Mouse (Mus musculus): ENCODE measurements around the gene Hmgn2. TPM values are rescaled to one million over a fixed set of nuclear protein-coding genes. Genes with fewer than 3 reads are reported as not detected.
"Not testable (repeated sequence)": the region's sequence is repeated elsewhere in the genome, so short reads cannot be mapped to it uniquely, and the experiment has no call there.

The Hmgn2 gene
- polyA plus RNA-seq, 1 experiment from 2014 or later = 1,670 TPM

DNA sequence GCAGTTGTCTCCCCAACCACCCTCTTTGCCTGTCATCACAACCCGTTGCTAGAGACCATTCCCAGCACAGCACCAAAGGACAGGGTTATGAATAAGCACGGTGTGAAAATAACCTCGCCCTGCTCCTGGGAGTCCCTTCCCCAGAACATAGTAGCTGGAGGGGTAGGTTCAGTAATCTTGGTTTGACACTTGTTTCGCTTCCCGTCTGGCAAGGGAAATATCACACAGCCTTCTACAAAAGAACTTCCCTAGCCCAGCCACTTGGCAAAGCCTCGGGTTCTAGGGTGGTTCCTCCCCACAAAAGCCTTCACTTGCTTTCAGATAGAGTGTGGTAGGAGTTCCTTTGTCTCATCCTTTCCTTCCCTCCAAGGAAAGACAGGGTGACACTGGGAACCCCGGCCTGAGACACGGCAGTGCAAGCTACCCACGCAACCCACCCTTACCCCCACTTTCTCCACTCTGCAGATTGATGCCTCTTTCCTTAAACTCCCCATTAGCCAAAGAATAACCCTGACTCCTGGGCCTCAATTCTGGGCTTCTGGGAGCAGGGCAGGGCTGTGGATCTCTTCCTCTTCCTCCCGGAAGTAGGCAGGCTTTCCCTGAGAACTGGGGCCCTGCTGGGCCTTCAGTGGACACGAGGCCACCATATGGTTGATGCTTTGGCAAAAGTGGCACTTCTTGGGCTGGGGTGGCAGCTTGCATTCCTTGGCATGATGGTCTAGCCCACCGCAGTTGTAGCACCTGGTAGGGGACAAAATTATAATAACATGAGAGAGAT, 37.3 kb upstream of the Hmgn2 start:
- Histone ChIP-seq H3K4me2 (ENCODE audit: low read depth, low read length) (no peak overlapping the region), H3K27me3 (replicated peaks; ENCODE audit: control insufficient read depth, insufficient read depth, low read length) (no peaks in the 10 kb centered on the region), H3K9ac (ENCODE audit: low read depth, low read length) (no peak overlapping the region), H3K36me3 (ENCODE audit: control insufficient read depth, insufficient read depth, low read length) (no peaks in the 10 kb centered on the region), H3K27ac (ENCODE audit: low read length) (no peak overlapping the region), H3K4me1 (ENCODE audit: control insufficient read depth, insufficient read depth, low read length) (no peaks in the 10 kb centered on the region), H3K9me3 (ENCODE audit: control insufficient read depth, low read length) (no peaks in the 10 kb centered on the region), H3K4me3 (ENCODE audit: low read length) (no peak overlapping the region)
- no peak for ATAC-seq
- WGBS = 83% methylated on average over 12 of the region's 12 CpGs

DNA sequence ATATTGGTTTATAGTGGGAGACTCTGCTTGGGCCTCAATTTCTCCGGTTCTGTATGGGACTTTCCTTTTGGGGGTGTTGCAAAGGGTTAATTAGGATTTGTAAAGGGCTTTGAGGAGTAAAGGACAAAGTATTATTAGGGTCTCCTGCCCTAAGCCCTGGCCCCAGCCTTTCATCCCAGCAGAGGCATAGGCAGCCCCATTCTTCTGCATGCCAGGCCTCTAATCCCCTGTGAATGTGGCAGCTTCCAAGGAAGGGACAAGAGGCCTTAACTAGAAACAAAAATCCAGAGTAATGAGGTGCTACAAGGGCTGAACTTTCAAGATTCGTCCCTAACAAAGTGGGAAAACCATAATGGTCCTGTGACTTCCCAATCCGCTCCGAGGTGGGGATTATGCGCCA, 34.5 kb upstream of the Hmgn2 start:
- no peaks in the 10 kb centered on the region for H3K9me3 ChIP-seq (ENCODE audit: control insufficient read depth, low read length)
- H3K4me1 ChIP-seq (ENCODE audit: control insufficient read depth, insufficient read depth, low read length) = peaks cover 5% of the 10 kb centered on the region
- 69% methylated on average over 5 of the region's 5 CpGs for WGBS
- ATAC-seq = no peak
- H3K27ac ChIP-seq (ENCODE audit: low read length) = no peak overlapping the region
- no peak overlapping the region for H3K4me2 ChIP-seq (ENCODE audit: low read depth, low read length)
- no peak overlapping the region for H3K4me3 ChIP-seq (ENCODE audit: low read length)
- H3K36me3 ChIP-seq (ENCODE audit: control insufficient read depth, insufficient read depth, low read length) = no peaks in the 10 kb centered on the region
- no peaks in the 10 kb centered on the region for H3K27me3 ChIP-seq (replicated peaks; ENCODE audit: control insufficient read depth, insufficient read depth, low read length)
- H3K9ac ChIP-seq (ENCODE audit: low read depth, low read length) = no peak overlapping the region

DNA sequence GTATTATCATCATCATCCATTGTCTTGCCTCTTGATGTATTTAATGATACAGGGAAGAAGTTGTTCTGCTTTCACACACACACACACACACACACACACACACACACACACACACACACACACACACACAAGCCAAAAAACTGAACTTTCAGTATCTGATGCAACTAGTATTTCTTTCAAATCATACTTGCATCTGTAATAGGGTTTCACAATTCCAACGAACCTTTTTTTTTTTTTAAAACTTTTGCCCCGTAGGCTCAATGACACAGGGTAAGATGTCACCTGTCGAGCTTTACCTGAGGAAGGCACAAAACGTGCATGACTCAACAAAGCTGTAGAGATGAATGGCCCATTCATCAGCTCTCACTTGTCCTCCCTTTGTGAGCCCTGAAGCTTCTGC, 33.8 kb upstream of the Hmgn2 start:
- WGBS = 56% methylated on average over 4 of the region's 4 CpGs
- no peaks in the 10 kb centered on the region for H3K36me3 ChIP-seq (ENCODE audit: control insufficient read depth, insufficient read depth, low read length)
- H3K27me3 ChIP-seq (replicated peaks; ENCODE audit: control insufficient read depth, insufficient read depth, low read length) = no peaks in the 10 kb centered on the region
- no peaks in the 10 kb centered on the region for H3K9me3 ChIP-seq (ENCODE audit: control insufficient read depth, low read length)
- H3K4me1 ChIP-seq (ENCODE audit: control insufficient read depth, insufficient read depth, low read length) = peaks cover 5% of the 10 kb centered on the region
- no peak overlapping the region for H3K9ac ChIP-seq (ENCODE audit: low read depth, low read length)
- H3K4me3 ChIP-seq (ENCODE audit: low read length) = no peak overlapping the region
- no peak for ATAC-seq
- no peak overlapping the region for H3K4me2 ChIP-seq (ENCODE audit: low read depth, low read length)
- no peak overlapping the region for H3K27ac ChIP-seq (ENCODE audit: low read length)

DNA sequence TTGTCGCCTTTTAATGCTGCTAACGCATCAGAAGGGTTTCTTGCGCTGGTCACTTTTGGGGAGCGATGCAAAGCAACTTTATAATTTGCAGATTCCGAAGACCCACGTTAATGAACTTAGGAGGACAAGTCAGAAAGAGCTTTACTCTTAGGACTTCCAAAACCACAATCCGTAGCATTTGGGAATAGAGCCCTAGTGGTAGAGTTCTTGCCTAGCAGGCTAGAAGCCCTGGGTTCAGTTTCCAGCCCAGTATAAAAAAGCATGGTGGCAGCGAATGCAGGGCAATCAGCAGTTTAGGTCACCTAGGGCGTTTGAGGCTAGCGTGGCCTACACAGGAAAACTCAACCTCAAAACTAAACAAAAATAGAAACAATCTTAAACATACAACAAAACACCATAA, 33.3 kb upstream of the Hmgn2 start:
- H3K4me3 ChIP-seq (ENCODE audit: low read length) = no peak overlapping the region
- H3K4me2 ChIP-seq (ENCODE audit: low read depth, low read length) = no peak overlapping the region
- H3K36me3 ChIP-seq (ENCODE audit: control insufficient read depth, insufficient read depth, low read length) = 0 out of 2 replicates have a peak, but pooled peaks cover 4% of the 10 kb centered on the region
- ATAC-seq = no peak
- 60% methylated on average over 10 of the region's 10 CpGs for WGBS
- no peak overlapping the region for H3K9ac ChIP-seq (ENCODE audit: low read depth, low read length)
- no peak overlapping the region for H3K27ac ChIP-seq (ENCODE audit: low read length)
- peaks cover 5% of the 10 kb centered on the region for H3K4me1 ChIP-seq (ENCODE audit: control insufficient read depth, insufficient read depth, low read length)
- no peaks in the 10 kb centered on the region for H3K9me3 ChIP-seq (ENCODE audit: control insufficient read depth, low read length)
- H3K27me3 ChIP-seq (replicated peaks; ENCODE audit: control insufficient read depth, insufficient read depth, low read length) = no peaks in the 10 kb centered on the region

DNA sequence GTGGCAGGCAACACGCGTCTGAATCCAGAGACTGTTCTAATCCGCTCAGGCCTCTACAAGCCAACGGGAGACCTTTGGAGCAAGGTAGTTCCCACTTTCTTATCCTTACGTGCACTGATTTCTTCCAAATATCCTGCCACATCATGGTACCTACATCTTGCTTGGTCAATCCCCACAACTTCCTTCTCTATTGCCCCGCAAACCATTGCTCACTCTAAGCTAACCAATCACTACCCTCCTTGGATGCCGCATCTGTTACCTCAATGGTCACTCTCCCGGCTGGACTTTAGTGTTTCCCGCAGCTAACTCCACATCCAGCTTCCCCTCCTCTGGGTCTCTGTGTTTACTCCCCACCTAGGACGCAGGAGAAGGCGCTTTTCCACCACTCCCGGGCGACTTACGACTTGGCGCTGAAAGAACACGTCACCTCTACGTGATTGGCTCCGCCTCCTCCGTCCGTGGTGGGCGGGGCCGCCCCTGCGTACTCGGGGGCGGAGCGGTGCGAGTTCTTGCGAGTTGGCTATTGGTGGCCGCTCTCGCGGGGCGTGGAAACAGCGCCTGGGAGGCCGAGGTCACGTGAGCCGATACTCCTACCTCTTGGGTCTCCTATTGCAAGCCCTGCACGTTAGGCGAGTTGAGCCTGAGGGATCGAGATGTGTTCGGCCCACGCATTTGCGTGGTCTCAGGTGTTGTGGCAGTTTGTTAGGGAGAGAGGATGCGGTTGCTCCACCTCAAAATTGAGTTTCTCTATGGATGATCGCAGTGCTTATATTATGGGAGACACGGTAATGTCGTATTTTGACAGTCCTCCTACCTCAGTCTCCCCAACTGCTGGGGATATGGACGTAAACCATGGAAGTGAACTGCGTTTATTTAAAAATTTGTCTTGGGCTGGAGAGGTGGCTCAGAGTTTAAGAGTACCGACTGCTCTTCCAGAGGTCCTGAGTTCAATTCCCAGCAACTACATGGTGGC, 32.3 kb upstream of the Hmgn2 start, which contains the start of gene Dhdds:
TSS of gene Dhdds (minus strand) at position 453 of the 973 bp plus-strand sequence.
- H3K9me3 ChIP-seq (ENCODE audit: control insufficient read depth, low read length) = no peaks in the 10 kb centered on the region
- peak within 1 kb of the TSS; percentile 36 for H3K27ac ChIP-seq (ENCODE audit: low read length)
- H3K27me3 ChIP-seq (replicated peaks; ENCODE audit: control insufficient read depth, insufficient read depth, low read length) = no peaks in the 10 kb centered on the region
- peaks cover 5% of the 10 kb centered on the region for H3K4me1 ChIP-seq (ENCODE audit: control insufficient read depth, insufficient read depth, low read length)
- peaks cover 5% of the 10 kb centered on the region; the same call in 1 of the 2 replicates for H3K36me3 ChIP-seq (ENCODE audit: control insufficient read depth, insufficient read depth, low read length)
- peak within 1 kb of the TSS; percentile 83 for H3K4me2 ChIP-seq (ENCODE audit: low read depth, low read length)
- peak within 1 kb of the TSS; percentile 72 for H3K4me3 ChIP-seq (ENCODE audit: low read length)
- ATAC-seq = peak; percentile 99
- H3K9ac ChIP-seq (ENCODE audit: low read depth, low read length) = peak within 1 kb of the TSS; percentile 78
- WGBS = 1% methylated on average over 49 of the region's 49 CpGs

DNA sequence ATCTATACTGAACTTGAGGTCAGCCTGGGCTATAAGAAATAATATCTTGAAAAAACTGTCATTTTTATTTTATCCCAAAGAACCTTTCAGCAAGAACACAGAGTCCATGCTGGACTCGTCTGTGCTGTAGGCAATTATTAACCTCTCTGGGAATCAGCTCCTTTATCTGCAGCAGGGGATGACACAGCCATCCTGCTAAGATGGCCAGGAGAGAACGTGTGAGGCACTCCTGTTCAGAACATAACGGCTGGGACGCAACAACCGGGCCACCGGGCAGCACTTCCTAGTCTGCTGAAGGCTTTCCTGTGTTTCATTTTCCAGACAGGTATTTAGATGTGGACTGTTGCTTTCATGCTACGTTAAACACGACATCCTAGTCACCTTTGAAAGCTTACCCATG, 26.2 kb upstream of the Hmgn2 start:
- no peaks in the 10 kb centered on the region for H3K27me3 ChIP-seq (replicated peaks; ENCODE audit: control insufficient read depth, insufficient read depth, low read length)
- H3K9me3 ChIP-seq (ENCODE audit: control insufficient read depth, low read length) = no peaks in the 10 kb centered on the region
- H3K9ac ChIP-seq (ENCODE audit: low read depth, low read length) = no peak overlapping the region
- no peak overlapping the region for H3K4me3 ChIP-seq (ENCODE audit: low read length)
- no peak overlapping the region for H3K4me2 ChIP-seq (ENCODE audit: low read depth, low read length)
- peak; percentile 67 for ATAC-seq
- no peak overlapping the region for H3K27ac ChIP-seq (ENCODE audit: low read length)
- 73% methylated on average over 8 of the region's 8 CpGs for WGBS
- H3K36me3 ChIP-seq (ENCODE audit: control insufficient read depth, insufficient read depth, low read length) = peaks cover 18% of the 10 kb centered on the region; the same call in 1 of the 2 replicates
- peaks cover 5% of the 10 kb centered on the region for H3K4me1 ChIP-seq (ENCODE audit: control insufficient read depth, insufficient read depth, low read length)

DNA sequence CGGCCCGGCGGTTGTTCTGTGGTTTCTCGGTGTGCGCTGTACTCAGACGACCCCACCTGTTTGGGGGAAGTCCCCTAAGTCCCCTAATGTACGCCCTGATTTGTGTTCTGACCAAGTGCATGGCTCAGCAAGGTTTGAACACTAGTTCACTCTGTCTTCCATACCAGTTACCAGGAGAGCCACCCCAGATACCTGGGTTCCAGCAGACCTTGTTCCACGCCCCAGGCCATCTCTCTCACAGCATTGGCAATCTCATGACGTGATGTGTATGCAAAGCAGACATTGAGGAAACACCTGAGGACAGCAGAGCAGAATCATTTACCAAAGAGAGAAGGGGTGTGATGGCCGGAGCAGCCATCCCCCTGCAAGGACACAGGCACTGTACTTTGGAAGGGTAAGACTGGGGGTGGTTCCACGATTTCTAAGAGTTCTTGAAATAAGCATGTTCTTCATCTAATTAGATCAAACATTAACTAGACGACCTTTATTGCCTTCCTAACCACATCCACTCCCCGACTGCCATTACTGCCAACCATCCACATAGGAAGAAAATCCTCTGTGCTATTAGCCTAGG, 22.7 kb upstream of the Hmgn2 start:
- Histone ChIP-seq H3K9ac (ENCODE audit: low read depth, low read length) (no peak overlapping the region), H3K9me3 (ENCODE audit: control insufficient read depth, low read length) (no peaks in the 10 kb centered on the region), H3K4me1 (ENCODE audit: control insufficient read depth, insufficient read depth, low read length) (peaks cover 2% of the 10 kb centered on the region; the same call in 1 of the 2 replicates), H3K4me3 (ENCODE audit: low read length) (no peak overlapping the region), H3K4me2 (ENCODE audit: low read depth, low read length) (no peak overlapping the region), H3K27ac (ENCODE audit: low read length) (peak overlapping the region; percentile 51), H3K36me3 (ENCODE audit: control insufficient read depth, insufficient read depth, low read length) (peaks cover 16% of the 10 kb centered on the region; the same call in 1 of the 2 replicates), H3K27me3 (replicated peaks; ENCODE audit: control insufficient read depth, insufficient read depth, low read length) (no peaks in the 10 kb centered on the region)
- WGBS = 78% methylated on average over 13 of the region's 13 CpGs
- ATAC-seq = peak; percentile 54

DNA sequence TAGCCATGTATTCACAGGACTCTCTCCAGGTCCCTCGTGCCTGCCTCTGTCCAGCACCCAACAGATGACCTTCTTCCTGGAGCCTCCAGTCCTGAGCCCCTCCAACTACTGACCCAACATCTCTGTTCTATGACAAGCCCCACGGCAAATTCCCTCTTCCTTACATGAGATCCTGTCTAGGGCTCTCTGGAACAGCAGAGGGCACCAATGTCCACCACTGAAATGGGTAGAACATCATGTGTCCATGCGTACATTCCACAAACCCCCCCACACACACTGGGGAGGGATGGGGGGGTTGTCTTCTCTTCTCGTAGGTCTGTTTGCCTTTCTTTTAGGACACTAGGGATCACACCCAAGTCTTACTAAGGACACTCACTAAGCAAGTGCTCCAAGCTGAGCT, 21.6 kb upstream of the Hmgn2 start:
- Histone ChIP-seq H3K4me1 (ENCODE audit: control insufficient read depth, insufficient read depth, low read length) (peaks cover 2% of the 10 kb centered on the region; the same call in 1 of the 2 replicates), H3K9ac (ENCODE audit: low read depth, low read length) (no peak overlapping the region), H3K9me3 (ENCODE audit: control insufficient read depth, low read length) (no peaks in the 10 kb centered on the region), H3K36me3 (ENCODE audit: control insufficient read depth, insufficient read depth, low read length) (peaks cover 16% of the 10 kb centered on the region; the same call in 1 of the 2 replicates), H3K27ac (ENCODE audit: low read length) (no peak overlapping the region), H3K27me3 (replicated peaks; ENCODE audit: control insufficient read depth, insufficient read depth, low read length) (no peaks in the 10 kb centered on the region), H3K4me3 (ENCODE audit: low read length) (no peak overlapping the region), H3K4me2 (ENCODE audit: low read depth, low read length) (no peak overlapping the region)
- 65% methylated on average over 4 of the region's 4 CpGs for WGBS
- no peak for ATAC-seq

DNA sequence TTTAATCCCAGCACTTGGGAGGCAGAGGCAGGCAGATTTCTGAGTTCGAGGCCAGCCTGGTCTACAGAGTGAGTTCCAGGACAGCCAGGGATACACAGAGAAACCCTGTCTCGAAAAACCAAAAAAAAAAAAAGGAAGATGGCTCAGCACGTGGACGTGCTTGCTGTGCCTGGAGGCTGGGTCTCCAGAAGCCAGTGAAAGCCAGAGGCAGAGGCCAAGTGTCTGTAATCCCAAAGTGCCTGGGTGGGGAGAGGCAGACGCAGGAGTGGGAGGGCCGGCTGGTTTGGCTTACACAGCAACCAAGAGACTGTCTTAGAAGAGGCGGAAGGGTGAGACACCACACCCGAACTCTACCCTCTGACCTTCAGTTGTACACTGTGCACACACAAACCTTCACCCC, 19.8 kb upstream of the Hmgn2 start:
- 89% methylated on average over 7 of the region's 8 CpGs for WGBS
- peaks cover 12% of the 10 kb centered on the region; the same call in 1 of the 2 replicates for H3K36me3 ChIP-seq (ENCODE audit: control insufficient read depth, insufficient read depth, low read length)
- not testable (repeated sequence) for H3K9me3 ChIP-seq (ENCODE audit: control insufficient read depth, low read length); H3K4me1 ChIP-seq (ENCODE audit: control insufficient read depth, insufficient read depth, low read length); H3K27me3 ChIP-seq (replicated peaks; ENCODE audit: control insufficient read depth, insufficient read depth, low read length); ATAC-seq; H3K4me3 ChIP-seq (ENCODE audit: low read length); H3K4me2 ChIP-seq (ENCODE audit: low read depth, low read length); H3K9ac ChIP-seq (ENCODE audit: low read depth, low read length); H3K27ac ChIP-seq (ENCODE audit: low read length)

Data from intestine, embryonic 16.5 days (tissue).